Mouse (Mus musculus): ENCODE measurements around the gene Fam78a. TPM values are rescaled to one million over a fixed set of nuclear protein-coding genes. Genes with fewer than 3 reads are reported as not detected.

Gene Fam78a
- total and polyA plus RNA-seq, 3 experiments, result 16.0 to 17.4 TPM; not detected in 1

DNA sequence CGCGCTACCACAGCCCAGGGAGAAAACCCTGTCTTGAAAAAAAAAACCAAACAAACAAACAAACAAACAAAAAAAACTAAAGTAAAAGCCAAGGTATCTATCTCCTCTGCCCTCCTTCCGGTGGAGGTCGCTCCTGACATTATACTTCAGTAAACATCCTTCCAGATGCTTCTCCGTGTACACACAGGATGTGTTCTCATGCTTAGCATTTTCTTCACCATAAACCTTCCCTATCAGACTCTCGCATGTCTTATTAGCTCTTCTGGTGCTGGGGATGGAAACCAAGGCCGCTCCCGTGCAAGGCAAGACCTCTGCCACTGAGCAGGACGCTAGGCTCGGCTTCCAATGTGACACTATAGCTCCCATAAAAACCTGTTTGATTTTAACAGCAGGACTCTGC is 6.9 kb downstream of the Fam78a start:
- Histone ChIP-seq H3K79me2 (ENCODE audit: control insufficient read depth, insufficient read depth, low read length, poor library complexity) (peaks cover 17% of the 10 kb centered on the region), H3K9ac (ENCODE audit: control insufficient read depth, low read depth, low read length, poor library complexity, severe bottlenecking) (no peak overlapping the region), H3K27me3 (ENCODE audit: control insufficient read depth in 1 of 2, insufficient read depth in 2 of 2, low read length in 2 of 2) (no peaks in the 10 kb centered on the region), H3K27ac (ENCODE audit: control insufficient read depth, low read depth, low read length) (no peak overlapping the region), H3K9me3 (replicated peaks; ENCODE audit: insufficient read depth, low read length) (no peaks in the 10 kb centered on the region), H3K4me1 (ENCODE audit: control insufficient read depth in 1 of 2, insufficient read depth in 2 of 2, low read length in 2 of 2) (peaks cover 10 to 15% of the 10 kb centered on the region in 2 experiments), H3K4me3 (ENCODE audit: control insufficient read depth in 1 of 2, insufficient read depth in 1 of 2, low read depth in 2 of 2, low read length in 2 of 2) (no peak overlapping the region), H3K36me3 (ENCODE audit: control insufficient read depth in 1 of 2, insufficient read depth in 2 of 2, low read length in 2 of 2) (peaks cover 0 to 3% of the 10 kb centered on the region in 2 experiments; a peak in 3 of 4 replicates)
- DNase-seq (ENCODE audit: low read depth, low spot score), result no peak
- TF ChIP-seq MYB (IDR thresholded peaks at IDR 0.05; ENCODE audit: low read depth, low read length), result no peak

DNA sequence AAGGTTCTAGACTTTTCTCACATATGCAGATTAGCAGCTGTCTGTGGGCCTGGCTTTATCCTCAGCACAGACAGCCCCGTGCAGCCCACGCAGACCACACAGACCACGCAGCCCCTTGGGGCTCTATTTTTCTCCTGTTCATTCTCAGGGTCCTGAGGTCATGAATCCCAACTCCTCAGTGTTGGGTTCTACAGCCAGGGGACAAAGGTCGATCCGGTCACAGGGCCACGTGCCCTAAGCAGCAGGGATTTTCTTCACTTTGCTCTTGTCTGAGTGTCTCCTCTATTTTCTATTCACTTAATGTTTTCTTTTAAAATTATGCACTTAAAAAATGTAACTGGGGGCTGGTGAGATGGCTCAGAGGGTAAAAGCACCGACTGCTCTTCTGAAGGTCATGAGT is 9.3 kb downstream of the Fam78a start:
- Histone ChIP-seq H3K27ac (ENCODE audit: control insufficient read depth, low read depth, low read length) (no peak overlapping the region), H3K9ac (ENCODE audit: control insufficient read depth, low read depth, low read length, poor library complexity, severe bottlenecking) (no peak overlapping the region), H3K4me3 (ENCODE audit: control insufficient read depth in 1 of 2, insufficient read depth in 1 of 2, low read depth in 2 of 2, low read length in 2 of 2) (no peak overlapping the region), H3K9me3 (replicated peaks; ENCODE audit: insufficient read depth, low read length) (no peaks in the 10 kb centered on the region), H3K79me2 (ENCODE audit: control insufficient read depth, insufficient read depth, low read length, poor library complexity) (peaks cover 3% of the 10 kb centered on the region; the same call in 1 of the 2 replicates), H3K27me3 (ENCODE audit: control insufficient read depth in 1 of 2, insufficient read depth in 2 of 2, low read length in 2 of 2) (no peaks in the 10 kb centered on the region), H3K4me1 (ENCODE audit: control insufficient read depth in 1 of 2, insufficient read depth in 2 of 2, low read length in 2 of 2) (no peaks in the 10 kb centered on the region), H3K36me3 (ENCODE audit: control insufficient read depth in 1 of 2, insufficient read depth in 2 of 2, low read length in 2 of 2) (no peaks in the 10 kb centered on the region; a peak in 1 of 4 replicates)
- no peak for DNase-seq (ENCODE audit: low read depth, low spot score)
- no peak for TF ChIP-seq MEF2A (IDR thresholded peaks at IDR 0.05; ENCODE audit: extremely low read depth, insufficient replicate concordance, low read depth, low read length, poor library complexity, severe bottlenecking)
- no peak for TF ChIP-seq USF2 (IDR thresholded peaks at IDR 0.05; ENCODE audit: borderline replicate concordance in 1 of 2, insufficient read depth in 1 of 2, low read depth in 1 of 2, low read length in 2 of 2)
- no peak for TF ChIP-seq GABPA (IDR thresholded peaks at IDR 0.05; ENCODE audit: low read depth, low read length)
- no peak for TF ChIP-seq MAFK (IDR thresholded peaks at IDR 0.05; ENCODE audit: borderline replicate concordance, low read depth, low read length)
- TF ChIP-seq MAZ (IDR thresholded peaks at IDR 0.05; ENCODE audit: low read depth, low read length), result no peak
- TF ChIP-seq ETS1 (IDR thresholded peaks at IDR 0.05; ENCODE audit: low read depth, low read length), result no peak
- no peak for TF ChIP-seq BHLHE40 (IDR thresholded peaks at IDR 0.05; ENCODE audit: borderline replicate concordance, low read depth, low read length)
- no peak for TF ChIP-seq UBTF (IDR thresholded peaks at IDR 0.05; ENCODE audit: borderline replicate concordance, insufficient read depth, low read depth, low read length)
- TF ChIP-seq RCOR1 (IDR thresholded peaks at IDR 0.05; ENCODE audit: low read depth, low read length), result no peak
- no peak for TF ChIP-seq E2F4 (IDR thresholded peaks at IDR 0.05; ENCODE audit: borderline replicate concordance, low read depth, low read length)

DNA sequence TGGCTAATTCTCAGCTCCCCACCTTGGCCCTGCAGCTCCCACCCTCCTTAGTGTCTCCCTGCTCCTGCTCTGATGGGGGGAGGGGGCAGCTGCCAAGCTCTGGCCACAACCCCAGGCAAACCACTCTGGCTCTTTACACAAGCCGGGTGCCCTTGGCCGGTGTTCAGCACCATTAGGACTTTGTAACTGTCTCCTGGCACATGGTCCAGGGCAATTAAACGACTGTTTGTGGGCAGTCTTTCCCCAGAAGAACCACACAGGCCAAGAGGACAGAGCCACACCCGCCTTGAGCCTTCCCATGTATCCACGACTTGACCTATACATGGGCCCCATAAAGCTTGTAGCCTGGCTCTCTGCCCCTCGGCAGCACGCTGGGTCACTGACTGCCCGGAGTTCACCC is 10.3 kb downstream of the Fam78a start:
- Histone ChIP-seq H3K4me3 (ENCODE audit: control insufficient read depth in 1 of 2, insufficient read depth in 1 of 2, low read depth in 2 of 2, low read length in 2 of 2) (no peak overlapping the region), H3K9ac (ENCODE audit: control insufficient read depth, low read depth, low read length, poor library complexity, severe bottlenecking) (no peak overlapping the region), H3K4me1 (ENCODE audit: control insufficient read depth in 1 of 2, insufficient read depth in 2 of 2, low read length in 2 of 2) (no peaks in the 10 kb centered on the region), H3K79me2 (ENCODE audit: control insufficient read depth, insufficient read depth, low read length, poor library complexity) (peaks cover 3% of the 10 kb centered on the region; the same call in 1 of the 2 replicates), H3K9me3 (replicated peaks; ENCODE audit: insufficient read depth, low read length) (no peaks in the 10 kb centered on the region), H3K36me3 (ENCODE audit: control insufficient read depth in 1 of 2, insufficient read depth in 2 of 2, low read length in 2 of 2) (no peaks in the 10 kb centered on the region), H3K27ac (ENCODE audit: control insufficient read depth, low read depth, low read length) (no peak overlapping the region), H3K27me3 (ENCODE audit: control insufficient read depth in 1 of 2, insufficient read depth in 2 of 2, low read length in 2 of 2) (no peaks in the 10 kb centered on the region)
- no peak for DNase-seq (ENCODE audit: low read depth, low spot score)
- TF ChIP-seq TCF12 (IDR thresholded peaks at IDR 0.05; ENCODE audit: low read depth, low read length) (no peak), UBTF (IDR thresholded peaks at IDR 0.05; ENCODE audit: borderline replicate concordance, insufficient read depth, low read depth, low read length) (no peak), MAZ (IDR thresholded peaks at IDR 0.05; ENCODE audit: low read depth, low read length) (no peak), CHD2 (IDR thresholded peaks at IDR 0.05; ENCODE audit: low read length) (no peak), ZNF384 (IDR thresholded peaks at IDR 0.05; ENCODE audit: low read depth, low read length) (no peak), CHD1 (IDR thresholded peaks at IDR 0.05; ENCODE audit: low read depth, low read length) (no peak), ZKSCAN1 (IDR thresholded peaks at IDR 0.05; ENCODE audit: low read depth, low read length) (no peak), ELF1 (IDR thresholded peaks at IDR 0.05; ENCODE audit: low read depth, low read length) (no peak), POLR2AphosphoS2 (IDR thresholded peaks at IDR 0.05; ENCODE audit: low read length) (no peak), JUND (IDR thresholded peaks at IDR 0.05; ENCODE audit: low read depth, low read length) (no peak), CTCF (IDR thresholded peaks at IDR 0.05 in 2 of 3, conservative IDR thresholded peaks at IDR 0.05 in 1 of 3; ENCODE audit: control insufficient read depth in 1 of 3, insufficient read depth in 1 of 3, low read depth in 2 of 3, low read length in 3 of 3, poor library complexity in 1 of 3, severe bottlenecking in 1 of 3) (no peak)

All from MEL (cell line).